In genomic region chr3:20034719-20035404, GRCm38 (mm10) we compare ENCODE assay signal across 7 mouse cellular contexts. TPM values are rescaled to one million over a fixed set of nuclear protein-coding genes. Genes with fewer than 3 reads are reported as not detected.
DNase-seq lines count a peak whose midpoint lies in the region; ATAC-seq lines count a peak whose summit lies in the region.

Gene Hps3 (minus strand): TSS chr3:20035315.

- peak within 1 kb of the TSS; percentile 46 for H3K9ac ChIP-seq in limb, embryonic 11.5 days (ENCODE audit: low read length)
- H3K9ac ChIP-seq in midbrain, embryonic 14.5 days (replicated peaks; ENCODE audit: low read length) = peak within 1 kb of the TSS; percentile 71

- no peaks in the 10 kb centered on the region for H3K36me3 ChIP-seq in embryonic facial prominence, embryonic 10.5 days (replicated peaks)
- H3K36me3 ChIP-seq in limb, embryonic 11.5 days (ENCODE audit: control insufficient read depth, insufficient read depth, low read length) = no peaks in the 10 kb centered on the region
- no peaks in the 10 kb centered on the region for H3K36me3 ChIP-seq in midbrain, embryonic 14.5 days (ENCODE audit: control insufficient read depth, insufficient read depth, low read length)

- H3K4me3 ChIP-seq in embryonic facial prominence, embryonic 10.5 days = peak within 1 kb of the TSS; percentile 86
- H3K4me3 ChIP-seq in limb, embryonic 11.5 days (ENCODE audit: low read depth, low read length) = peak within 1 kb of the TSS; percentile 58
- peak within 1 kb of the TSS; percentile 86 for H3K4me3 ChIP-seq in midbrain, embryonic 14.5 days (replicated peaks; ENCODE audit: low read depth, low read length)

- H3K4me1 ChIP-seq in embryonic facial prominence, embryonic 10.5 days = peaks cover 12% of the 10 kb centered on the region
- no peaks in the 10 kb centered on the region for H3K4me1 ChIP-seq in limb, embryonic 11.5 days (ENCODE audit: control insufficient read depth, insufficient read depth, low read length)
- 0 out of 2 replicates have a peak, but pooled peaks cover 3% of the 10 kb centered on the region for H3K4me1 ChIP-seq in midbrain, embryonic 14.5 days (ENCODE audit: control insufficient read depth, insufficient read depth, low read length)

- DNase-seq in adrenal gland, postnatal 10 days = peak; percentile 91
- DNase-seq in embryonic facial prominence, embryonic 10.5 days (ENCODE audit: low spot score) = peak; percentile 89
- peak; percentile 93 for DNase-seq in kidney, adult 18-20 months
- DNase-seq in limb, embryonic 11.5 days (ENCODE audit: low spot score) = peak; percentile 83
- DNase-seq in midbrain, embryonic 14.5 days = peak; percentile 92
- peak; percentile 85 to 86 for DNase-seq in spleen, adult 18-20 months

- no peaks in the 10 kb centered on the region for H3K9me3 ChIP-seq in embryonic facial prominence, embryonic 10.5 days
- no peaks in the 10 kb centered on the region for H3K9me3 ChIP-seq in limb, embryonic 11.5 days (ENCODE audit: control insufficient read depth, low read length)
- no peaks in the 10 kb centered on the region for H3K9me3 ChIP-seq in midbrain, embryonic 14.5 days (ENCODE audit: control insufficient read depth, low read length)

- peak; percentile 95 for ATAC-seq in granulocyte monocyte progenitor cell, adult 5-6 weeks (replicated peaks; ENCODE audit: poor library complexity, severe bottlenecking)
- peak; percentile 99 for ATAC-seq in limb, embryonic 11.5 days (ENCODE audit: insufficient number of reproducible peaks, low FRiP score, low TSS enrichment, low read depth)
- ATAC-seq in midbrain, embryonic 14.5 days (ENCODE audit: low FRiP score, low TSS enrichment) = peak; percentile 98

- WGBS in embryonic facial prominence, embryonic 10.5 days = under 1% methylated on average over 47 of the region's 47 CpGs
- under 1% methylated on average over 47 of the region's 47 CpGs for WGBS in limb, embryonic 11.5 days
- WGBS in midbrain, embryonic 14.5 days = under 1% methylated on average over 47 of the region's 47 CpGs

- peak within 1 kb of the TSS; percentile 85 for H3K27ac ChIP-seq in embryonic facial prominence, embryonic 10.5 days (replicated peaks)
- no peak within 1 kb of the TSS for H3K27ac ChIP-seq in limb, embryonic 11.5 days (replicated peaks; ENCODE audit: low read depth, low read length)
- peak within 1 kb of the TSS; percentile 74 for H3K27ac ChIP-seq in midbrain, embryonic 14.5 days (replicated peaks; ENCODE audit: low read depth, low read length)

- H3K27me3 ChIP-seq in embryonic facial prominence, embryonic 10.5 days (replicated peaks; ENCODE audit: low read depth, poor library complexity, severe bottlenecking) = no peaks in the 10 kb centered on the region
- H3K27me3 ChIP-seq in limb, embryonic 11.5 days (ENCODE audit: control insufficient read depth, insufficient read depth, low read length) = no peaks in the 10 kb centered on the region
- H3K27me3 ChIP-seq in midbrain, embryonic 14.5 days (ENCODE audit: control insufficient read depth, insufficient read depth, low read length) = no peaks in the 10 kb centered on the region

- H3K4me2 ChIP-seq in limb, embryonic 11.5 days (ENCODE audit: low read depth, severe bottlenecking) = peak within 1 kb of the TSS; percentile 59
- peak within 1 kb of the TSS; percentile 80 for H3K4me2 ChIP-seq in midbrain, embryonic 14.5 days (ENCODE audit: low read length)

RNA-seq across cellular contexts. Expression of gene Hps3, which starts in this region (rescaled TPM):
- 10 to 100 TPM in 1 of 2 experiments, 1 to 10 TPM in 1; 9.5 to 14.4 TPM for total RNA-seq in adrenal gland, postnatal 10 days (2021)
- polyA plus RNA-seq in embryonic facial prominence, embryonic 10.5 days (2016; fragmentation: Nextera tagmentation; extraction: Ambion mirVana) = 9.0 and 10.5 TPM in 2 replicates
- total RNA-seq in granulocyte monocyte progenitor cell, adult 5-6 weeks (2014; fragmentation: Nextera tagmentation) = 39.4 and 40.1 TPM in 2 replicates
- total RNA-seq in granulocyte monocyte progenitor cell, adult 5-6 weeks (2017) = 25.1 and 34.2 TPM in 2 replicates
- 7.8 and 8.3 TPM in 2 replicates for polyA plus RNA-seq in limb, embryonic 11.5 days (2014; fragmentation: Nextera tagmentation; extraction: Ambion mirVana)
- polyA plus RNA-seq in midbrain, embryonic 14.5 days (2014; fragmentation: Nextera tagmentation; extraction: Ambion mirVana) = 11.1 and 14.3 TPM in 2 replicates
